Mouse (Mus musculus) right cerebral cortex, postnatal 10 days (tissue): ENCODE measurements around the gene Copz2.

Experiments used
- DNase-seq, 2 experiments: peaks; one replicate each; pipeline ENCODE4 v3.0.0; 2021; ENCODE audit warnings: low spot score in 2 of 2

The Copz2 gene

DNA sequence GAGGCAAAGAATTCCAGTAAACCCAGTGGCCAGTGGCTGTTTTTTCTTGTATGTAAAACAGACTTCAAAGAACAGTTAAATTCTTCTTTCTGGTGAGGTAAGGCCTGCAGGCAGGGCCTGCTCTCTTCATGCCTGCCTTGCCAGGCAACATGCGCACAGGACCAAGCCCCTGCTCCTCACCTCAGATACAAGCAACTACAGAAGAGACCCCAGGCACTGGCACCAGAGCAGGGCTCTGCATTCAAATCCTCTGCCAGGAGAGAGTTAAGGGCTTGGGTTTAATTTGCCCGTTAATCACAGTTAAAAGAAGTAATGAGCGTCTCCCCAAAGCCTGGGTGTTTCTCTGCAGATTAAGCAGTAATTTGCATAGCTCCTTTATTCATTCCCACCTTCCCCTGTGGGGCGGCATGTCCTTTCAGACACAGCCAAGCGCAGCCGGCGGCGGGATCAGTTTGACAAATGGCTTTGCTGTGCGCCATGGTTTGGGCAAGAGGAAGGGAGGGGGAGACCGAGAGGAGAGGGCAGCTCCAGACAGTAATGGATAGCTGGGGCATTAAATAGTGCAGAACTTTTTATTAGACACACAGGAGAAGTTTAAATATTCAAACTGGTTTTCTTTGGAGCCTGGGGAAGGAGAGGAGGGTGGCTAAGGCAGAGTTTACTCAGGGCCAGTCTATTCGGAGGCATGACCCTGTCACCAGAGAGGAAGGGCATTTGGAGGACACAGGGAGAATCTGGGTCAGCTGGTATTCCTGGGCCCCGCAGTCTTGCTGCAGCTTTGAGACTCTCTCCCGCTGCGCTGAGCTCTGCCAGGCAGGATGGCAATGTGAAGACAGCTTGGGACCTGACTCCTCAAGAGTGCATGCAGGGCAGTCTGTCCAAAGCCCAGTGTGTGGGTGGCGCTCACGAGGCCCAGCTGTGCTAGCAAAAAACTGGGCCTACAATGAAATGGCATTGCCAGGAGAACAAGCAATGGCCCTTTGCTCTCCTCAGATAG, 53.3 kb downstream of the Copz2 start:
- peak; percentile 62 to 66 for DNase-seq

DNA sequence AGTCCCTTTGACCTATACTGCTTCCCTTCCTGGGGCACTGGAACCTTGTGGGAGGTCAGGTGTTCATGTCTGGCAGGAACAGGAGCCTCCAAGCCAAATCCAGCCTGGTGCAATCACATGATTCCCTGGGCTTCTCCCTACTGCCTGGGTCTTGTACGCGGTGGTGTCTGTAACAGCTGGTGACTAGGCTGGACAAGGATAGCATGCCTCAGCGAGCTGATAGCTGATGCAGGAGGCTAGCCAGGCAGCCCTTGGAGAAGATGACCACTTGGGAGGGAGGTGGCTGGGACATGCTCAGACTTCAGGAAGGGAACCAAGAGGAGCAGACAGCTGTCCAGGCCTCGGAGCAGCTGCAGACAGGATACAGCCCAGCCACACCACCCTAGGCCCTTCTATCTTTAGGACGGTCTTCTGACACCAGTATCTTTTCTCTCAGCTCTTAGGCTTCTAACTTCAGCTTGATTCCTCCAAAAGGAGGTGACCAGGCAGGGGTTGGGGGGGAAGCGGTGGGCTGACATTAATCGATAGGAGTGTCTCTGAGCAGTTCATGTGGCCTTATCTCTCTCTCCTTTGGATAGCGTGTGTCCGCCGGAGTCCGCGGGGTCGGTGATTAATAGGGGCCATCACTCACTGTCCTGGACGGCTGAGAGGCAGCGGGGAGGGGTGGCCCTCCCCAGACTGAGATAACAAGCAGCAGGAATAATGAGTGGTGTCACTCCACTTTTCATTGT, 56.9 kb downstream of the Copz2 start:
- peak in 1 of 2 experiments; percentile 59 for DNase-seq

DNA sequence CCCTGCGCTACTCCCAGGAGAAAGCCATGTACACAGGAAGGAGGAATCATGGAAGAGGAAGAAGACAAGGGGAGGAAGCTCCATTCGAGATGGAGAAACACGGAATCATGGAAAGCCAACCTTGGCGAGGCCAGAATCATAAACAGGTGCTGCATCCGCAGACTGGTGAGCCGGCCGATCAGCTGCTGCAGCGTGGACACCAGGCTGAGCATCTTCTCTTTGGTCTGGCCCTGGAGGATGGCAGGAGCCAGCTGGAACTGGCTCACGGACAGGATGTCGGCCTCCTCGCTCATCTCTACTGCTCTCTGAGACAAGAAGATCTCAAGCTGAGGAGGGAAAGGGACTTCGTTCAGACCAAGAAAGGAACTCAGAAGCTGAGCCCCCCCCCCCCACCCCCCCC, 58.9 kb downstream of the Copz2 start:
- DNase-seq = no peak

DNA sequence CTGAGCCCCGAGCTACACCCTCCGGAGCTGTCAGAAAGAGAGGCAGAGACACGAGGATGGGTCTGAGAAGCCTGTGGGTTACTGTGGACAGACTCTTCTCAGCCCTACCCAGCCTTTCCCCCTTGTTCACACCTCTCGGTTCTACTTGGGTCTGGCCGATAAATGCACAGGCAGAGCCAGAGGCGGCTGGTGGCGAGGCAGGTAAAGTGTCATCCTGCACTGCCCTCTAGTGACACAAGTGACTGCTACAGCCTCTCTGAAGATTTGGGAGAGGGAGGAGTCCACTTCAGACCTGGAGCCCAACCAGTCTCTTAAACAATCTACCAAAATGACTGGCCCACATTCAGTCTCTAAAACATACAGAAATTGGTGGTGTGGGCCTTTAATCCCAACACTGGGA, 60.3 kb downstream of the Copz2 start:
- peak; percentile 86 to 89 for DNase-seq
